Comparison of ENCODE assay signal across 9 mouse cellular contexts in genomic region chr7:143367366-143368266, GRCm38 (mm10).
DNase-seq lines count a peak whose midpoint lies in the region; ATAC-seq and TF ChIP-seq lines count a peak whose summit lies in the region.
"Had no signal": no experiment of that assay in that cellular context is flagged by ENCODE, and none has a peak within 500 bp of the region (broad histone marks: within the 10 kb centered on the region; RNA-seq: fewer than 3 reads in every experiment).

No protein-coding gene starts in this region.

- H3K9ac ChIP-seq in intestine, embryonic 15.5 days, result no peak overlapping the region
- H3K9ac ChIP-seq: neural tube, embryonic 15.5 days had no signal

- intact Hi-C loops in gastrocnemius, postnatal 14 days (cut with DNase I; ENCODE audit: low total_unique reads), result no loop called here

- H3K4me2 ChIP-seq in intestine, embryonic 15.5 days (replicated peaks), result peak overlapping the region; percentile 40
- H3K4me2 ChIP-seq: neural tube, embryonic 15.5 days had no signal

- no peaks in the 10 kb centered on the region for H3K79me2 ChIP-seq in macrophage (ENCODE audit: inconsistent target)

- peak; percentile 32 for DNase-seq in kidney, adult 2 months
- DNase-seq in kidney, adult 18-20 months, result no peak
- DNase-seq in adrenal gland, postnatal 14 days, result peak; percentile 61
- no peak for DNase-seq in cerebellum, adult 11 months
- no peak for DNase-seq in gastrocnemius, postnatal 14 days

- 38% methylated on average over 20 of the region's 20 CpGs for WGBS in kidney, adult 2 months
- WGBS in intestine, embryonic 15.5 days, result 43% methylated on average over 20 of the region's 20 CpGs
- 62% methylated on average over 19 of the region's 20 CpGs for WGBS in macrophage (ENCODE audit: missing documents)

- 0 out of 2 replicates have a peak, but pooled peaks cover 2% of the 10 kb centered on the region for H3K4me1 ChIP-seq in kidney, adult 2 months (ENCODE audit: control insufficient read depth, insufficient read depth, low read length)
- H3K4me1 ChIP-seq in intestine, embryonic 15.5 days (replicated peaks), result peaks cover 14% of the 10 kb centered on the region; the same call in 1 of the 2 replicates

- 0 out of 2 replicates have a peak, but pooled peaks have one; percentile 31 for ATAC-seq in intestine, embryonic 15.5 days
- ATAC-seq in monocyte, adult 5-6 weeks (replicated peaks; ENCODE audit: insufficient number of reproducible peaks, low FRiP score, low TSS enrichment, poor library complexity, severe bottlenecking), result no peak

- no peaks in the 10 kb centered on the region for H3K9me3 ChIP-seq in intestine, embryonic 15.5 days
- H3K9me3 ChIP-seq: neural tube, embryonic 15.5 days had no signal

- TF ChIP-seq CTCF in kidney, adult 2 months (conservative IDR thresholded peaks at IDR 0.05; ENCODE audit: insufficient read depth, insufficient read length, low read depth, low read length), result no peak

- H3K4me3 ChIP-seq in kidney, adult 2 months (ENCODE audit: insufficient read depth, low read depth, low read length), result peak overlapping the region; percentile 25
- no peak overlapping the region for H3K4me3 ChIP-seq in intestine, embryonic 15.5 days (replicated peaks)
- H3K4me3 ChIP-seq in macrophage (ENCODE audit: inconsistent target), result no peak overlapping the region
- H3K4me3 ChIP-seq: neural tube, embryonic 15.5 days had no signal

- TF ChIP-seq POLR2A in kidney, adult 2 months (IDR thresholded peaks at IDR 0.05; ENCODE audit: low read depth, low read length), result no peak

- no peaks in the 10 kb centered on the region for H3K27me3 ChIP-seq in kidney, adult 2 months (replicated peaks; ENCODE audit: control insufficient read depth, insufficient read depth, low read length)
- no peaks in the 10 kb centered on the region for H3K27me3 ChIP-seq in intestine, embryonic 15.5 days (replicated peaks)
- H3K27me3 ChIP-seq: neural tube, embryonic 15.5 days had no signal

- H3K36me3 ChIP-seq in kidney, adult 2 months (ENCODE audit: control insufficient read depth, insufficient read depth, low read length), result no peaks in the 10 kb centered on the region
- H3K36me3 ChIP-seq in intestine, embryonic 15.5 days, result no peaks in the 10 kb centered on the region
- H3K36me3 ChIP-seq in macrophage (ENCODE audit: inconsistent target), result no peaks in the 10 kb centered on the region
- H3K36me3 ChIP-seq: neural tube, embryonic 15.5 days had no signal

- no peak overlapping the region for H3K27ac ChIP-seq in kidney, adult 2 months (ENCODE audit: insufficient read depth, low read depth, low read length)
- no peak overlapping the region for H3K27ac ChIP-seq in intestine, embryonic 15.5 days
- H3K27ac ChIP-seq in macrophage, result peak overlapping the region; percentile 34
- H3K27ac ChIP-seq: neural tube, embryonic 15.5 days had no signal

Comparison
In these comparisons a context has a peak if more than half of its experiments do, and no peak if none do; other contexts are left out.
1. DNase-seq: peak in kidney, adult 2 months (single experiment) and adrenal gland, postnatal 14 days (single experiment); none in kidney, adult 18-20 months (single experiment), cerebellum, adult 11 months (single experiment) and gastrocnemius, postnatal 14 days (single experiment).